Mouse (Mus musculus) heart, embryonic 14.5 days (tissue): ENCODE measurements around the gene Tmem30a. TPM values are rescaled to one million over a fixed set of nuclear protein-coding genes. Genes with fewer than 3 reads are reported as not detected.

Experiments
- ATAC-seq: fragments of 200-750 bp; cut with Nextera tagmentation; 2 replicates; pipeline ENCODE4 v1.8.0; 2017; ENCODE audit warnings: low read depth, moderate TSS enrichment; ENCODE audit not compliant: insufficient number of reproducible peaks, insufficient read depth, low FRiP score
- H3K27ac ChIP-seq, 2 experiments: fragments of 200-500 bp in 1 of 2; fragments of 300-500 bp in 1 of 2; sonication (generic) in 1 of 2; replicated peaks in 1 of 2; 2 replicates each; pipeline ENCODE4 v1.5.1; 2012 to 2014; ENCODE audit warnings: low read depth in 2 of 2, low read length in 2 of 2, control low read depth in 1 of 2, mild to moderate bottlenecking in 1 of 2, mixed read lengths in 1 of 2; ENCODE audit not compliant: control insufficient read depth in 1 of 2, insufficient read depth in 1 of 2
- H3K27me3 ChIP-seq: fragments of 300-500 bp; sonication (generic); 2 replicates; pipeline ENCODE4 v1.6.1; 2014; ENCODE audit warnings: mild to moderate bottlenecking, low read length, control low read depth; ENCODE audit not compliant: control insufficient read depth, insufficient read depth
- H3K36me3 ChIP-seq: fragments of 300-500 bp; sonication (generic); 2 replicates; pipeline ENCODE4 v1.6.1; 2014; ENCODE audit warnings: mild to moderate bottlenecking, control low read depth, low read length, mixed read lengths; ENCODE audit not compliant: control insufficient read depth, insufficient read depth
- H3K4me1 ChIP-seq, 2 experiments: fragments of 200-500 bp in 1 of 2; fragments of 300-500 bp in 1 of 2; sonication (generic) in 1 of 2; 2 replicates each; pipeline ENCODE4 v1.6.1; 2012 to 2014; ENCODE audit warnings: low read length in 2 of 2, control low read depth in 1 of 2, mixed read lengths in 1 of 2; ENCODE audit not compliant: control insufficient read depth in 2 of 2, insufficient read depth in 2 of 2
- H3K4me2 ChIP-seq: fragments of 300-500 bp; sonication (generic); 2 replicates; pipeline ENCODE4 v1.6.1; 2014; ENCODE audit warnings: mild to moderate bottlenecking, low read length
- H3K4me3 ChIP-seq, 2 experiments: fragments of 200-500 bp in 1 of 2; fragments of 300-500 bp in 1 of 2; sonication (generic) in 1 of 2; 2 replicates each; pipeline ENCODE4 v1.5.1; 2012 to 2014; ENCODE audit warnings: low read length in 2 of 2, mild to moderate bottlenecking in 2 of 2, control low read depth in 1 of 2, low read depth in 1 of 2, moderate library complexity in 1 of 2; ENCODE audit not compliant: control insufficient read depth in 1 of 2, insufficient read depth in 1 of 2
- H3K9ac ChIP-seq: fragments of 300-500 bp; sonication (generic); 2 replicates; pipeline ENCODE4 v1.6.1; 2014; ENCODE audit warnings: mild to moderate bottlenecking, low read length
- H3K9me3 ChIP-seq: fragments of 300-500 bp; sonication (generic); 2 replicates; pipeline ENCODE4 v1.6.1; 2016; ENCODE audit warnings: low read length, control low read depth; ENCODE audit not compliant: control insufficient read depth
- WGBS: fragments of 180-500 bp; shearing (Covaris S2); extraction: QIAGEN DNeasy Blood & Tissue Kit; methylation state at CpG from one replicate; pipeline ENCODE4 v1.1.7; 2014; 5-methylcytosine and 5-hydroxymethylcytosine counted together
- polyA plus RNA-seq: library from polyadenylated mRNA; unstranded; fragments of >200 nt; fragmentation: Nextera tagmentation; extraction: Ambion mirVana; gene quantifications from 2 replicates; pipeline ENCODE4 v1.2.1, GENCODE M21; 2014

Gene Tmem30a
- polyA plus RNA-seq, 1 experiment from 2014 or later = 93.3 TPM

DNA sequence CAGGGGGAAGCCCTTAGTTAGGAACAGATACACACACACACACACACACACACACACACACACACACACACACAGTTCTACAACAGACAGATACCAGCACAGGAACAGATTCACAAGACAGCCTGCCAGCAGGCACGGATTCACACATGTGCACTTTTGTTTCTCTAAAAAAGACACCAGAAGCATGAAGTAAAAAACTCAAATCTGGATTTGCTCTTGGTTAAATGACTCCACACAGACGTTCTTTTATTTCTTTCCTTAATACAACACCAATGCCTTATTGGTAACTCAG is 7.6 kb downstream of the Tmem30a start:
- no peak overlapping the region for H3K4me2 ChIP-seq
- no peaks in the 10 kb centered on the region for H3K27me3 ChIP-seq
- no peak overlapping the region for H3K9ac ChIP-seq
- no peak for ATAC-seq
- 86% methylated on average over 2 of the region's 2 CpGs for WGBS
- no peaks in the 10 kb centered on the region for H3K9me3 ChIP-seq
- no peaks in the 10 kb centered on the region for H3K36me3 ChIP-seq
- no peak overlapping the region for H3K27ac ChIP-seq
- H3K4me1 ChIP-seq = peaks cover 0 to 4% of the 10 kb centered on the region in 2 experiments; a peak in 1 of 4 replicates
- H3K4me3 ChIP-seq = no peak overlapping the region

DNA sequence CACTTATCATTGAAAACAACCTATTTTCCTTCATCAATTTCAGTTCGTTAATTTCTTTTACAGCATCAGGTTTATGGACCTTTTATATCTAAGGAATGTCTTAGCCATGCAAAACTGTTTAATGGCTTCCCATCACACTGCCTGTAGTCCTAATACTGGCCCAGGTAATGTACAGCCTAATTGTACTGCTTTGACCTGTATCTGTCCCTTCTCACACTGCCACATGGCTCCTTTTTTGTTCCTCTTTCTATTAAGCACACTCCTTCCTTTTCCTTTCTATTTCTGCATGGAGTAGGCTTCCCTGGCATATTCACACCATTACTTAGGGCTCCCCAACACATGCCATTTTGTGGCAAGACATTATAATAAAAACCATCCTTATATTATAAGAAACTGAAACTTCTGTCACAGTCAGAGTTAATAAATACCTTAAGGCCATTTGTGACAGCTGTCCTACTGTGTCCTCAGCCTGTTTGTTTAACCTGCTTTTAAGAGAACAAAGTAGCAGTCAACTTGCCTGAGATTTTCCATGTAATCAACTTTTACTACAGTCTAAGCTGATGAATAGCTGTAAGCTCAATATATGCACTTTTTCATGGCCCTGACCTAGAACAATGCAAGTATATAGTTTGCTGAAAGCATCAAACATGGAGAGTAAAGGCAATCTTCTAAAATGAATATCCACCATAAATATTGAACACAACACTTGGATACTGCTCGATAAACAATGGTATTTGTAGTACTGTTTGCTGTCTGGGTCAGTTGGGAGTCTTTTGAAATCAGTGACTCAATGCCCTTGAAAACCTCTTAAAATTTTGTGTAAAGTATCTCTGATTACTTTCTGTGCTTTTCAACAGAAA is 8.1 kb downstream of the Tmem30a start:
- H3K4me2 ChIP-seq = no peak overlapping the region
- WGBS = 78% methylated on average over 2 of the region's 2 CpGs
- H3K9ac ChIP-seq = no peak overlapping the region
- no peak overlapping the region for H3K4me3 ChIP-seq
- no peaks in the 10 kb centered on the region for H3K36me3 ChIP-seq
- H3K9me3 ChIP-seq = no peaks in the 10 kb centered on the region
- no peak for ATAC-seq
- no peak overlapping the region for H3K27ac ChIP-seq
- H3K4me1 ChIP-seq = peaks cover 0 to 2% of the 10 kb centered on the region in 2 experiments; a peak in 1 of 4 replicates
- H3K27me3 ChIP-seq = no peaks in the 10 kb centered on the region

DNA sequence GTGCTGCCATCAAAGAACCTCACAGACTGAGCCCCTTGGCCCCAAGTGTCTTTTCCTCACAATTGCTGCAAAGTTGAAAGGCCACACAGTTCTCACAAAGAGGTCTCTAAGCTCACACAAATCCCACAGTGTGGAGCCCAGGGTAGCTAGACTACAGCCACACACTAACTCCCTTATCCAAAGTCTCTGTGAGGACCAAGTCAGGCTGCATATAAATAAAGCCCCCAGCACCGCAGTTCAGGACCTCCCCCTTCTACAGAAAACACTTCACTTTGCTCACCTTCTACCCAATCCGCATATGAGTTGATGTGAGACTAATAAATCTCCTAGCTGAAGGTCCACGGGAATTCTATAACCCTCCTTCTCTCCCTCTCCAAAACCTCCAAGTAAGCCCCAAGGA is 8.9 kb downstream of the Tmem30a start:
- WGBS = 58% methylated on average over 3 of the region's 3 CpGs
- no peak overlapping the region for H3K4me2 ChIP-seq
- no peaks in the 10 kb centered on the region for H3K9me3 ChIP-seq
- H3K36me3 ChIP-seq = no peaks in the 10 kb centered on the region
- no peaks in the 10 kb centered on the region for H3K27me3 ChIP-seq
- no peaks in the 10 kb centered on the region for H3K4me1 ChIP-seq
- no peak overlapping the region for H3K9ac ChIP-seq
- ATAC-seq = no peak
- no peak overlapping the region for H3K4me3 ChIP-seq
- H3K27ac ChIP-seq = no peak overlapping the region

DNA sequence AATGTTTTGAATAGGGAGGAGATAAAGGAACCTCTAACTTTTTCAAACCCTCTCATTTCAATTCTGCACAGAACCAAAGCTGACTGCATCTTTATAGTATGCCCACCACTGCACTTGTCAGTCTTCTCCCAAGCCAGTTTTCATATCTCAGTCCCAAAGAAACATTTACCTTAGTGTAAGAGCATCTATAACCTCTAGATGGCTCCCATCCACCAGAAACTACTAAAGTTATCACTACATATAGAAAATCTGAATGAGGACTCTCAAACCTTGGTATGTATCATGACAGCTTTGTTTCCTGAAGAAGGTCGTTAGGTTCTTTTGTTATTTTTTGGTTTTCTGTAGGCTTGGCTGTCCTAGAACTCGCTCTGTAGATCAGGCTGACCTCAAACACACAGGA is 14.0 kb downstream of the Tmem30a start:
- H3K4me2 ChIP-seq = no peak overlapping the region
- H3K27me3 ChIP-seq = no peaks in the 10 kb centered on the region
- no peak overlapping the region for H3K27ac ChIP-seq
- peaks cover 19% of the 10 kb centered on the region for H3K36me3 ChIP-seq
- no peaks in the 10 kb centered on the region for H3K4me1 ChIP-seq
- no peak for ATAC-seq
- H3K9me3 ChIP-seq = no peaks in the 10 kb centered on the region
- H3K4me3 ChIP-seq = no peak overlapping the region
- H3K9ac ChIP-seq = no peak overlapping the region
- WGBS = 73% methylated on average over 2 of the region's 2 CpGs

DNA sequence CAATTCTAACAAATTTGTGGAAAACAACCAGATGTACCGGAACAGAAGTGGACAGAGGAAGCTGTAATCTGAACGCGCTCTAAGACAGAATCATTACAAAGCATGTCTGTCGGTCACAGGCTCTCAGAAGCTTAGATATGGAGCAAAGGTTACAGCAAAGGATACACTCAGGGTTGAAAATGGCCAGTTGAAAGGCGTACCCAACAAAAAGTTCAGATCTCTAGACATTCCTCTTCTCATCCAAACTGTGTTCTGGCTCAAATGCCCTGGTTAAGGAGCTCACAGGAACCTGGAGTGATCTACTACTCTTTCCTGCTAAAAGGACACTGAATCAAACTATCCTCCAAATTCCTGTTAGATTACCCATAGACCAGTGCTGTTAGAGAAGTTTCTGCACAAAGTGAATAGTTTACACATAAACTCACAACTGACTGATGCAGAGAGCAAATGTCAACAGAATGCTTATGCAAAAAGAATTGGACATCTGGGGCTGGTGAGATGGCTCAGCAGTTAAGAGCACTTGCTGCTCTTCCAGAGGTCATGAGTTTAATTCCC is 26.2 kb downstream of the Tmem30a start:
- no peaks in the 10 kb centered on the region for H3K4me1 ChIP-seq
- H3K4me2 ChIP-seq = no peak overlapping the region
- ATAC-seq = no peak
- 86% methylated on average over 5 of the region's 5 CpGs for WGBS
- no peak overlapping the region for H3K4me3 ChIP-seq
- H3K27me3 ChIP-seq = no peaks in the 10 kb centered on the region
- H3K9ac ChIP-seq = no peak overlapping the region
- H3K27ac ChIP-seq = no peak overlapping the region
- no peaks in the 10 kb centered on the region for H3K9me3 ChIP-seq
- peaks cover 20% of the 10 kb centered on the region for H3K36me3 ChIP-seq

DNA sequence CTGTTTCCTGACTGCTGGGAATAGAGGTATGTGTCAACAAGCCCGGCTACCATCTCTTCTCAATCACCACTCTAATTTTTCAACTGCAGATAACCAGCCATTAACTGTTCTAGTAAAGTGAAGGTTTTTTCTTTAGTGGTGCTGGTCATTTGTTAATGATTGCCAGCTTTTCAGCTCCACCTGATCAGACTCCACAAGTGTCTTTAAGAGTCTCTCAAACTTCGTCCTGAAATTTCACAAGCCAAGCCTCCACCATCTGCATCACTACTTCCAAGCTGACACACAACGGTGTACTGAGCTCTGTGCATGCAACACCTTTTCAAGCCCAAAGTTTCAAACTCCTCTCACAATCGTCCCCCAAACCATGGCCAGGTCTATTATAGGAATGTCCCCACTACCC is 28.0 kb downstream of the Tmem30a start:
- WGBS = 79% methylated on average over 4 of the region's 4 CpGs
- H3K4me3 ChIP-seq = no peak overlapping the region
- H3K4me1 ChIP-seq = 0 out of 4 replicates have a peak, but pooled peaks cover 0 to 1% of the 10 kb centered on the region in 2 experiments
- no peak overlapping the region for H3K27ac ChIP-seq
- no peaks in the 10 kb centered on the region for H3K9me3 ChIP-seq
- ATAC-seq = no peak
- H3K4me2 ChIP-seq = no peak overlapping the region
- H3K9ac ChIP-seq = no peak overlapping the region
- peaks cover 7% of the 10 kb centered on the region for H3K36me3 ChIP-seq
- H3K27me3 ChIP-seq = no peaks in the 10 kb centered on the region

DNA sequence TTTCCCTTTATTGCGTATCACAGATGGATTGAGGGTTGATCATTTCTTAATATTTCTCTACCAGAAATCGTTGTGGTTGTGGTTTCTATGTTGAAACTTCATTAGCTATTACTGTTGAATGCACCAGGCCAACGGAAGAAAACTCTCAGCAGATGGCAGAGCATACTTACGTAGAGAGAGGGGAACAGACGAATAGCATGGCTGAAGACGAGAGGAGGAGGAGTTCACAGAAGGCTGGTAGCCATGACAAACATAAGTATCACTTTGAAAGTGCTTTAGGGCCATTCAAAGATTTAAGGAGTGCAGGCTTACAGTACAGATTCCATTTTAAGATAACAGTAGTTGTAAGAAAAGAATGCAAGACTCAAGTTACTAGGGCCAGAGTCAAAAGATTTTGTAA is 30.8 kb downstream of the Tmem30a start:
- Histone ChIP-seq H3K27me3 (no peaks in the 10 kb centered on the region), H3K4me2 (no peak overlapping the region), H3K27ac (no peak overlapping the region), H3K4me1 (peaks cover 0 to 15% of the 10 kb centered on the region in 2 experiments; a peak in 2 of 4 replicates), H3K4me3 (no peak overlapping the region), H3K9me3 (no peaks in the 10 kb centered on the region), H3K36me3 (peaks cover 5% of the 10 kb centered on the region), H3K9ac (no peak overlapping the region)
- no peak for ATAC-seq
- 84% methylated on average over 6 of the region's 6 CpGs for WGBS
